Mouse (Mus musculus) retina, adult 2 months (tissue): ENCODE measurements around the gene Kif3b.
A peak's percentile ranks its signal among the peaks of the same experiment; 100 is the strongest.
"Not testable (repeated sequence)": the region's sequence is repeated elsewhere in the genome, so short reads cannot be mapped to it uniquely, and the experiment has no call there.

Experiments
- DNase-seq: peaks from one replicate; pipeline ENCODE4 v3.0.0-alpha.2; 2012; ENCODE audit warnings: low read depth, low spot score

Kif3b gene

DNA sequence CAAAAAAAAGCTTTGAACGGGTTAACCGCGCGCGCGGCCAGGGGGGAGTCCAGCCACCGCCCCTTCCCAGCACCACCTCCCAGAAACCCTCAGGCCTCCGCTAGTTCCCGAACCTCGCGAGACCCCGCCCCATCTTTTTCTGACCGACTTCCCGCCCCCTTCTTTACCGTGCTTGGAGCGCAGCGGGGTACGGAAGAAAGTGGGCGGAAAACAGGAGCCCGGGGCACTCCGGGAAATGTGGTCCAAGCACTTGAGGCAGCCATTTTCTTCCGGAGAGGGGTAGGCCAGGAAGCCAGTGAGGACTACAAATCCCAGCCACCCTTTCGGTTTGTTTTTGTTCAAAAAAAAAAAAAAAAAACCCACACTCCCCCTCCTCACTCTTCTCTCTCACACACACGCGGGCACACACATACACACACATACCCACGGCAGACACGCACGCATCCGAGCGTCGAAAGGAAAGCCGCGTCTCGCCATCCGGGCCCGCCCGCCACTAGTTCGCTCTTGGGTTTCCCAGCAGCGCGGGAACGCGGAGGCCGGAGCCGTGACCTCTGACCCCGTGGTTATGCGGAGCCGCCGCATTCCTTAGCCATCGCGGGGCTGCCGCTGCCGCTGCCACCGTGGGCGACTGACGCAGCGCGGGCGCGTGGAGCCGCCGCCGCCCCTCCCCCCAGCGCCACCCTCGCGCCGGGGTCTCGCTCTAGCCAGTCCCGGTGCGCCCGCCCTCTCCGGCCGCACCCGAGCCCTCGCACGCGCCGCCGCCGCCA, 54.4 kb downstream of the Kif3b start, which contains the start of gene Asxl1:
Gene Asxl1, plus strand, starts transcription at position 376 of the 767 bp plus-strand sequence.
- peak; percentile 86 for DNase-seq

DNA sequence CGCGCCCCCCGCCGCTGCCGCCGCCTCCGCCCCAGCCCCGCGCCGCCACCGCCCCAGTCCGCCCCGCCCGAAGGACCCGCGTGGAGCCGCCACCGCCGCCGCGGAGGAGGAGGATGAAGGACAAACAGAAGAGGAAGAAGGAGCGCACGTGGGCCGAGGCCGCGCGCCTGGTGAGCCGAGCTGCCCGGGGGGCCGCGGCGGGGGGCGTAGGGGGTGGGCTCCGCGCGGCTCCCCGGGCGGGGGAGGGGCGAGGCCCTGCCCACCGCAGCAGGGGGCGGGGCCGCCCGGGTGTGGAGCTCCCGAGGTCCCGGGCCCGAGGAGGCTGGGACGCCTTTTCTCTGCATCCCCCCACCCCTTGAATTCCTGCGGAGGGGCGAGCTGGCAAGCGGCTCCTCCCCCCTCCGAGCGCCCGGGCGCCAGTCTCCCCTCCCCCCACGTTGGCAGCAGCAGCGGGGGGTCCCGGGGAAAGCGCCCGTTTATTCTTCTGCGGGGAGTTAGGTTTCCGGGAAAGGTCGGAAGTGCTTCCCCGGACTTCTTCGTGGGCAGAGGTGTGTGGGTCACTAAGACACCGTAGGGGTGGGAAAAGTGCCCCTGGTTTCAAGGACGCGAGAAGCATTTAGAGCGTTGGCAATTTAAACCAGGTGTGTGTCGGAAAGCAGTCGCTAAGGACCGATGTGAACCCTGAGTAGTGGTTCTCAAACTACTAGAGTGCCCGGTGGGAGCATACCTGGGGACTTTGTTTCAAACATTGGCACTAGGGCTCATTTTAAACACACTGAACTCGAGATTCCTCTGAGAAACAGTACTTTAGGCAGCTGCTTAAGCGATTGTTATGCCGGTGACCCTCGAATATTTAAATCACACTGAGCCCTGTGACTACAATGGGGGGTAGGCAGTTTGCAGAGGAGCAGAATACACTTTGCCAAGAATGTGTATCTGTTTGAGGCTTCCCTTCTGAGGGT, 55.3 kb downstream of the Kif3b start:
- no peak for DNase-seq

DNA sequence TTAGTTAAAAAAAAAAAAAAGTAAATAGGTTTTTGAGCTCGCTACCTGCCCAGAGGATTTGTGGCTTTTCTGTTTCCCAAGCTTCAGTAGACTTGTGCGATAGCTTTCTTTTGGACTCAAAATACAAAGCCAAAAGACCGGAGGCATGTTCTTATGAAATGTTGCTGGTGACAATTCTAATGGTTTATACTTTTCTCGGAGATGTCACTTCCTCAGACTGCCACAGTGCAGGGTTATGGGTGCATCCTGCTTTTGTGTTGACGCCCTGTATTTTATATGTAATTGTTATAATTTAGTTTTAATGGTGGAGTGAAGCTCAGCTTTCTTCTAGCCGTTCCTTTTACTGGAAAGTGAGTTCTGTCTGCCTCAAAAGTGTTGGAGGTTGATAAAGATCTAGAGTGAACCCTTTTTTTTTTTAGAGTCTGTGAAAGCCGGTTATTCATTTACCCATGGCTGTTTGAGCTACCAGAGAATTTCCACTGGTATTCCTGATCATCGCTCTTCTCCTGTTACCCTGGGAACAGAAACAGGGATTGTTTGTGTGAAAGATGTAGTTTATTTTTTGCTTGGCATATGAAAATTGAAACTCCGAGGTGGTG, 56.1 kb downstream of the Kif3b start:
- DNase-seq = no peak

DNA sequence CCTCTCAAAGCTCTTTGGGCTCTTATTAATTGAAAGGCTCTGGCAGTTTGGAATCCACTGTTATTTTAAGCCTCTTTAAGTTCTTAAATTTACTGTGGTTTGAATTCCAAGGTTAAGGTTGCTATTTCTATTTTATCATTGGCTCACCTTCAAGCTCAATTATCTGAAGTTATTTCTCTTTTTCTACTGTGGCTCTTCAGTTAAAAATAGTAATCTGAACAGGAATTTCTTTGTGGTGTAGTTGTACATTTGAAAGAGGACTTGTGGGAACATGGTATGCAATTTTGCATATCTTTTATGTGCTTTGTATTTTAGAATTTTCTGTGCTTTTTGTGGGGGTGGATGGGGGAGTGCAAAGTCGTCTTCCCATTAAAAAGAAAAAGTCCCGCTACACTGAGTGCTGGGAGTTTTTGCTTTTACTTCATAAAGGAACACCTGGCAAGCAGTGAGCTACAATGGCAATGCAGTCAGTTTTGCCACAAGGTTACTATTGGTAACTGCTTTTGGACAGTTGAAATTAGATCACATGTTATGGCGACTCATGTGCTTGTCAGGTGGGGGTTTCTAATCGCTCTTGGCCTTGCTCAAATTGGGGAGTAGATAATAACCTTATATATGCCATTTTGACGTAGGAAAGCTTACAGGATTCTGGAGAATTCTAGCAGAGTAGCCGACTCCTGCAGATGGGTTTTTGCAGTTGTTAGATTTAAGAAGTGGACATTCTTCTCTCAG, 57.1 kb downstream of the Kif3b start:
- DNase-seq = no peak

DNA sequence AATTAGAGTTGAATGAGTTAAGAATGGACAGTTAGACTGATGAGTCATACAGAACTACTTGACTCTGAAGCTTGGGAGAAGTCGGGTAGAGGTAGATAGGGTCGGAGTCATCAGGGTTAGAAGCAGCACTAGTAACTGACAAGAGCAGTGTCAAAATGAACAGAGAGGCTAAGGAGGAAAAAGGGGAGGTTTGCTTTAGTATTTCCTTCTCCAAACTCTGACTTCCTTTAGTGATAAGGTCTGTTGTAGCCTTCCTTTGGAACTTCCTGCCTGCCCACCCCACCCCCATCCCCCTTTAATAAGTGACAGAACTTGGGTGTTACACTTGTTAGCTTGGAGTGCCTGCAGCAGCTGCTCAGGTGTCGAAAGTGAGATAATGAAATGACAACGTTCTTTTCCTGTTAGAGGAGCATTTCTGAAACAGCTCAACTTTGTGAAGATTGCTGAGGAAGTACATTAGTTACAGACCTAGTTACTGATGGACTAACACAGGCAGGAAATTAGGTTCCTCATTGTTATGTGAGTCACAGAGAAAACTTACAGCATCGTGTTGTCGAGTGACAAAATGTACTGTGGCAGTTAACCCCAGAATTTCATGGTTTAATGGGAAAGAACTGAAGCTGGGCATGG, 59.5 kb downstream of the Kif3b start:
- no peak for DNase-seq

DNA sequence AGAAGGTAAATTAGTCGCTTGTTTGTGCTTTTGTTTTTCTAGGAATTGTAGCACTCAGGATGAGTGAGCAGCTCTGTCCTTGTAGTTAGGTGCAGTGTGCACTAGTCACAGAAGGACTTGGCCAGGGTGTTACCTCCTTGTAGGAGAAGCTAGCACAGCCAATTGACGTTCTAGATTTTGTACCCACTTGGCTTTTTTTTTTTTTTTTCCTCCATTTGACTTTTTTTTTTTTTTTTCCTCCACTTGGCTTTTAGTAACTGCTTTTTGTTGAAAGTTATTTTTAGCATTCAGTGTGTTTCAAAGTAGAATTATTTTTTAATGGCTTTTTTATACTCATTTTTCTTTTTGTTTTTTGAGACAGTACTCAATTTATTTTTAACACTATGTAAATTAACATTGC, 63.4 kb downstream of the Kif3b start:
- DNase-seq = no peak

DNA sequence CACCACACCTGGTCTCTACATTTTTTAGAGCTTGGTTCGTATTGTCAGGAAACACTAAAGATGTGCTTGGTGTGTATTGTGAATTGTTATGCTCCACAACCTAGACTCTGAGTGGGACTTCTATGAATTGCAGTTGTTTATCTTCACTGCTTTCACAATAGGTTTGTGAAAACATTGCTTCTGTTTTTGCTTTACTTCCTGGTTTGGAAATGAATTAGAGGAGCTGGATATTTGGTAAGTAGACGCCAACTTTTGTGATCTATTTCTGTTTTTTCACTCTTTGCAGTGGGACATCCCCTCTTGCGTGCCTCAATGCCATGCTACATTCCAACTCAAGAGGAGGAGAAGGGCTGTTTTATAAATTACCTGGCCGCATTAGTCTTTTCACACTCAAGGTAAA, 65.6 kb downstream of the Kif3b start:
- no peak for DNase-seq

DNA sequence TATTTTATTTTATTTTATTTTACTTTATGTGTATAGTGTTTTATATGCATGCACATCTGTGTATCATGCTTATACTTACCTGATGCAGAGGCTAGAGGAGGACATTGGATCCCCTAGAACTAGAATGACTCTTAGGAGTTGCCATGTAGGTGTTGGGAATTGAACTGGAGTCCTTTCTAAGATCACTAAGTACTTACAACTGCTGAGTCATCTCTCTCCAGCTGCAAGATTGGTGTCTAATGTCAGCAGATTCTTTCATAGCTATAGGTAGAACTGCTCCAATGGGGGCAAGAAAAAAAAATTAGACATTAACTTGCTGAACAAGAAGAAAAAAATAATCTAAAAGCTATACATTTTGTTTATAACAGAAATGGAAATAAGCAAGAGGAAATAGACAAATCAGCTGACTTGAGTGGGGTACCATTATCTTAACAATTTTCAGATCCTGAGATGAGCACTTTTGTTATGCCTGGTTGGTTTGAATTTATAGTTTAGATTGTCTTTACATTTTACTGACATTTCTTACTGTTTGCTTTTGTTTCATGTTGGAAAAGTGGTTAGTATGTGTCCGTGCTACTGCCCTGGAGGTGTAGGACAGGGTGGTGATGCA, 70.0 kb downstream of the Kif3b start:
- no peak for DNase-seq

DNA sequence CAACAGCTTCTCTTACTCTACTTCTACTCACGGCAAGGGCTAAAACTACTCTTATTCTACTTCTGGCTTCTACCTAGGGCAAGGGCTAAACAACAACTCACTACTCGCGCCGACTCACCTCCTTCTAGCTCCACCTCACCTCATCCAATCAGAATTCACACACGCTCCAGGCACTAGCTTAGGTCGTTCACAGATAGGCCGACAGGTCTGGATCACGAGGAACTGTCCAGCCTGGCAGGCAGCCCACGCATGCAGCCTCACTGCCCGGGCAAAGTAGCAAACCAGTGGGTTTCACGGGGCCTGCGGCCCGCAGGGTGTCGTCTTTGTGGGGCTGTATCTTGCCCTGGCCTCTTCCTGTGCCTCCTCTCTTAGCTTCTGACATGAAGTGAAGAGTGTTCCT, 73.3 kb downstream of the Kif3b start:
- not testable (repeated sequence) for DNase-seq

DNA sequence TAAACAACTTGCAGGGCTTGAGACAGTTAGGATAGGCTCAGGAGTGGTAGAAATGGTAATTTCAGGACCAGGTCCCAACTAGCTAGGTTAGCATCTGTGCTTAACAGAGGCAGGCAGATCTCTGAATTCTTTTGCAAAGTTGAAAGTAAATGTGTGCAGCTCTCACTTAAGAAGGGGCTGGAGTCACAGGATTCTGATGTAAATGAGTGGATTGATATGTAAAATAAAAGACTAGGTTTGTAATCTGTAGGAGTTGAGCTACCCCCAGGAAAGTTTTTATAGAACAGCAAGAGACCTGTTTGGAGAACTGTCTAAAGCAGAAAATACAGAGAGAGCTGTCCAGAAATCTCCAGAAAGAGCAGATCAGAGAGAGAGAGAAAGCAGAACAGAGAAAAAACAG, 79.7 kb downstream of the Kif3b start:
- no peak for DNase-seq

DNA sequence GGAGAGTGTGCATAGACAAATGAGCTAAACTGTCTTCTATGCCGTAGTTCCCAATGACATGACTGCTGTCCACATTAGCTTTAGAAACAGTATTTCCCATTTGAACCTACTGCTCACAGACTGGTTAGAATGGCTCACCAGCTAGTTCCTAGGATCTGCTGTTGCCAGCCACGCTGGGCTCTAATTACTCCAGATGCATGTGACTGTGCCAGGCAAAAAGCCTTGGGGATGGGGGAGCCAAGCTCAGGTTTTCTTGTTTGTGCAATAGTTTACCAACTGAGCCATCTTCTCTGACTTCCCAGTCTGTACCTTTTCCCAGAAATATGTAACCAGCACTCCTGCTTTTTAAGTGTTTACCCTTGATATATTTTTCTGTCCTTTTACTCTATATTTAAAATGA, 84.2 kb downstream of the Kif3b start:
- DNase-seq = no peak

DNA sequence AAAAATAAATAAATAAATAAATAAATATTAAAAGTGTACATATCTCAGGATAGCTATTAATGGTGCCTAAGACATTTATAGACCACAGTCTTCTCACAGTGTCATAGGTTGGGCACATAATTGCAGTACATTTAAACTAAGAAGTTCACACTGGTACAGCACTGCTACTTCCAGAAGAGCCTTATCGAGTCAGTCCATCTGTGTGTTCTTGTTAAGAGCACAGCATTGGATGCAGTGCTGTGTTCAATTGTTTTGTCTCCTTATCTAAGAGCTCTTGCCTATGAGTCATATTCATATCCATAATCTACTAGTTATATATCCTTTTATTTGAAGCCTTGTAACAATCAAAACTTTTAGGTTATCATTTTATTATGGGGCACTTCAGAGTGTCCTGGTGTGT, 89.3 kb downstream of the Kif3b start:
- DNase-seq = no peak
